ENCODE assay signal across 10 mouse cellular contexts in genomic region chr6:30649651-30650296, GRCm38 (mm10). TPM values are rescaled to one million over a fixed set of nuclear protein-coding genes. Genes with fewer than 3 reads are reported as not detected.
DNase-seq lines count a peak whose midpoint lies in the region; ATAC-seq lines count a peak whose summit lies in the region.
"Had no signal": no experiment of that assay in that cellular context is flagged by ENCODE, and none has a peak within 500 bp of the region (broad histone marks: within the 10 kb centered on the region; RNA-seq: fewer than 3 reads in every experiment).

No protein-coding gene starts in this region.

- no peaks in the 10 kb centered on the region for H3K9me3 ChIP-seq in heart, embryonic 11.5 days (replicated peaks; ENCODE audit: control insufficient read depth, low read length)
- H3K9me3 ChIP-seq in embryonic facial prominence, embryonic 14.5 days (ENCODE audit: control insufficient read depth, low read length), result no peaks in the 10 kb centered on the region

- DNase-seq in heart, postnatal 4 days, result peak; percentile 41
- DNase-seq in embryonic facial prominence, embryonic 14.5 days (ENCODE audit: low spot score), result peak; percentile 93
- peak; percentile 25 to 49 for DNase-seq in gastrocnemius, postnatal 36 days
- peak; percentile 37 to 41 for DNase-seq in right cerebral cortex, adult 2 months (ENCODE audit: low spot score in 2 of 2)
- DNase-seq in spleen, postnatal 10 days (ENCODE audit: low spot score in 2 of 2), result no peak
- DNase-seq: cerebellum, adult 18-20 months had no signal

- no peak overlapping the region for H3K4me2 ChIP-seq in heart, embryonic 11.5 days
- H3K4me2 ChIP-seq in embryonic facial prominence, embryonic 14.5 days (ENCODE audit: low read depth, low read length), result no peak overlapping the region

- no peak for ATAC-seq in heart, embryonic 11.5 days (replicated peaks; ENCODE audit: insufficient number of reproducible peaks, low FRiP score, low TSS enrichment)
- peak; percentile 87 for ATAC-seq in embryonic facial prominence, embryonic 14.5 days (ENCODE audit: low read depth)
- no peak for ATAC-seq in monocyte, adult 5-6 weeks (replicated peaks; ENCODE audit: insufficient number of reproducible peaks, low FRiP score, low TSS enrichment, poor library complexity, severe bottlenecking)

- H3K36me3 ChIP-seq in heart, embryonic 11.5 days (ENCODE audit: control insufficient read depth, insufficient read depth, low read length), result no peaks in the 10 kb centered on the region
- no peaks in the 10 kb centered on the region for H3K36me3 ChIP-seq in embryonic facial prominence, embryonic 14.5 days (ENCODE audit: control insufficient read depth, insufficient read depth, low read length)

- no peak overlapping the region for H3K9ac ChIP-seq in heart, embryonic 11.5 days (ENCODE audit: low read depth, low read length)
- H3K9ac ChIP-seq in embryonic facial prominence, embryonic 14.5 days (ENCODE audit: low read depth, low read length), result no peak overlapping the region

- no peaks in the 10 kb centered on the region for H3K27me3 ChIP-seq in heart, embryonic 11.5 days (ENCODE audit: control insufficient read depth, insufficient read depth, low read length)
- no peaks in the 10 kb centered on the region for H3K27me3 ChIP-seq in embryonic facial prominence, embryonic 14.5 days (replicated peaks; ENCODE audit: control insufficient read depth, insufficient read depth, low read length)

- H3K4me1 ChIP-seq in heart, embryonic 11.5 days (ENCODE audit: control insufficient read depth, insufficient read depth, low read length), result peaks cover 3% of the 10 kb centered on the region; the same call in 1 of the 2 replicates
- peaks cover 45% of the 10 kb centered on the region for H3K4me1 ChIP-seq in embryonic facial prominence, embryonic 14.5 days (ENCODE audit: control insufficient read depth, insufficient read depth, low read length)

- intact Hi-C loops in gastrocnemius, postnatal 36 days (cut with DNase I), result no loop called here

- no peak overlapping the region for H3K4me3 ChIP-seq in heart, embryonic 11.5 days (ENCODE audit: low read depth, low read length)
- no peak overlapping the region for H3K4me3 ChIP-seq in embryonic facial prominence, embryonic 14.5 days (ENCODE audit: low read depth, low read length)

- H3K27ac ChIP-seq in heart, embryonic 11.5 days (ENCODE audit: low read depth, low read length), result no peak overlapping the region
- peak overlapping the region; percentile 79 for H3K27ac ChIP-seq in embryonic facial prominence, embryonic 14.5 days (replicated peaks; ENCODE audit: low read depth, low read length)

- WGBS in heart, embryonic 11.5 days (ENCODE audit: insufficient replicate concordance), result 72% methylated on average over 11 of the region's 11 CpGs
- WGBS in embryonic facial prominence, embryonic 14.5 days, result 48% methylated on average over 11 of the region's 11 CpGs

RNA-seq across cellular contexts. Expression of gene Cpa1, which starts 10.8 kb away (rescaled TPM):
- total RNA-seq in heart, postnatal 4 days (2021), result 1 to 10 TPM; 3.4 to 3.7 TPM
- polyA plus RNA-seq in heart, embryonic 11.5 days (2014; fragmentation: Nextera tagmentation; extraction: Ambion mirVana), result 2.4 and 2.5 TPM in 2 replicates
- polyA plus RNA-seq in embryonic facial prominence, embryonic 14.5 days (2014; fragmentation: Nextera tagmentation; extraction: Ambion mirVana), result 1.3 and 1.7 TPM in 2 replicates
- total RNA-seq in gastrocnemius, postnatal 36 days (2021), result not detected
- total RNA-seq in monocyte, adult 5-6 weeks (2017), result not detected in 3 replicates
- total RNA-seq: layer of hippocampus, postnatal 25 days; megakaryocyte progenitor cell, adult 5-6 weeks had no signal

RNA-seq across cellular contexts. Expression of gene Cpa5, which starts 39.0 kb away (rescaled TPM):
- total RNA-seq in heart, postnatal 4 days (2021), result under 1 TPM; 0.20 to 0.38 TPM
- 1.4 and 2.7 TPM in 2 replicates for polyA plus RNA-seq in heart, embryonic 11.5 days (2014; fragmentation: Nextera tagmentation; extraction: Ambion mirVana)
- polyA plus RNA-seq in embryonic facial prominence, embryonic 14.5 days (2014; fragmentation: Nextera tagmentation; extraction: Ambion mirVana), result 0.92 and 1.3 TPM in 2 replicates
- total RNA-seq in gastrocnemius, postnatal 36 days (2021), result not detected
- total RNA-seq in monocyte, adult 5-6 weeks (2017), result not detected in 3 replicates
- total RNA-seq: layer of hippocampus, postnatal 25 days; megakaryocyte progenitor cell, adult 5-6 weeks had no signal

RNA-seq across cellular contexts. Expression of gene Cep41, which starts 43.8 kb away (rescaled TPM):
- 1 to 10 TPM; 4.2 to 8.0 TPM for total RNA-seq in heart, postnatal 4 days (2021)
- polyA plus RNA-seq in heart, embryonic 11.5 days (2014; fragmentation: Nextera tagmentation; extraction: Ambion mirVana), result 10.9 and 11.0 TPM in 2 replicates
- polyA plus RNA-seq in embryonic facial prominence, embryonic 14.5 days (2014; fragmentation: Nextera tagmentation; extraction: Ambion mirVana), result 38.6 and 44.3 TPM in 2 replicates
- under 1 TPM; 0.47 to 0.79 TPM for total RNA-seq in gastrocnemius, postnatal 36 days (2021)
- 1.0 to 10.0 TPM in 2 of 3 replicates, not detected in the other for total RNA-seq in monocyte, adult 5-6 weeks (2017)

Comparison
In these comparisons a context has a peak if more than half of its experiments do, and no peak if none do; other contexts are left out.
1. DNase-seq: peak in heart, postnatal 4 days (single experiment), embryonic facial prominence, embryonic 14.5 days (single experiment), gastrocnemius, postnatal 36 days (2 of 2) and right cerebral cortex, adult 2 months (2 of 2); none in spleen, postnatal 10 days (0 of 2).